Mouse (Mus musculus) 3134 (cell line): Measurements from ENCODE around the gene Tsc1.

Experiments used
- DNase-seq: peaks from one replicate; pipeline ENCODE4 v3.0.0-alpha.2; 2011; ENCODE audit warnings: low spot score; ENCODE audit not compliant: insufficient read length; ENCODE audit errors: extremely low read depth

The Tsc1 gene

GRCm38 (mm10) chr2:28640461-28641424, at the start of gene Tsc1:
Tsc1 (plus strand) TSS chr2:28641228.
- DNase-seq: peak; percentile 97

GRCm38 (mm10) chr2:28591479-28591878, 49.5 kb upstream of the Tsc1 start:
- peak; percentile 82 for DNase-seq

GRCm38 (mm10) chr2:28592809-28593208, 48.2 kb upstream of the Tsc1 start:
- DNase-seq: no peak

GRCm38 (mm10) chr2:28596021-28596420, 45.0 kb upstream of the Tsc1 start:
- no peak for DNase-seq

GRCm38 (mm10) chr2:28596998-28597397, 44.0 kb upstream of the Tsc1 start:
- DNase-seq: no peak

GRCm38 (mm10) chr2:28597733-28598547, 43.1 kb upstream of the Tsc1 start:
- no peak for DNase-seq

GRCm38 (mm10) chr2:28598692-28599568, 42.1 kb upstream of the Tsc1 start:
- DNase-seq: no peak

GRCm38 (mm10) chr2:28599569-28599900, 41.5 kb upstream of the Tsc1 start:
- no peak for DNase-seq

GRCm38 (mm10) chr2:28601720-28602590, 39.1 kb upstream of the Tsc1 start:
- no peak for DNase-seq

GRCm38 (mm10) chr2:28603542-28603941, 37.5 kb upstream of the Tsc1 start:
- DNase-seq: no peak

- DNase-seq: no peak
These were observed 35.1 kb upstream of the Tsc1 start for GRCm38 (mm10) chr2:28605789-28606541.

- no peak for DNase-seq
These were observed 34.3 kb upstream of the Tsc1 start for GRCm38 (mm10) chr2:28606601-28607340.

GRCm38 (mm10) chr2:28607341-28608165, 33.5 kb upstream of the Tsc1 start:
- no peak for DNase-seq

- DNase-seq: no peak
These were observed 31.2 kb upstream of the Tsc1 start for GRCm38 (mm10) chr2:28609851-28610250.

GRCm38 (mm10) chr2:28610716-28611406, 30.2 kb upstream of the Tsc1 start:
- DNase-seq: no peak

- DNase-seq: no peak
These were observed 29.6 kb upstream of the Tsc1 start for GRCm38 (mm10) chr2:28611407-28611787.
